Mouse (Mus musculus) MEL (cell line): Measurements from ENCODE around the gene Hcfc2. TPM values are rescaled to one million over a fixed set of nuclear protein-coding genes. Genes with fewer than 3 reads are reported as not detected.

Experiments
- DNase-seq: peaks from one replicate; pipeline ENCODE4 v3.0.0; 2011; ENCODE audit warnings: low read depth, low spot score
- H3K27ac ChIP-seq: 2 replicates; pipeline ENCODE4 v1.5.1; 2012; ENCODE audit warnings: low read depth, mild to moderate bottlenecking, control low read depth, low read length, moderate library complexity; ENCODE audit not compliant: control insufficient read depth
- H3K27me3 ChIP-seq, 2 experiments: fragments of 150-350 bp in 1 of 2; sonication (generic) in 1 of 2; 2 replicates each; pipeline ENCODE4 v1.6.1; 2012; ENCODE audit warnings: low read length in 2 of 2, mild to moderate bottlenecking in 2 of 2, improper control_type of control experiment in 1 of 2, moderate library complexity in 1 of 2; ENCODE audit not compliant: insufficient read depth in 2 of 2, control insufficient read depth in 1 of 2
- H3K36me3 ChIP-seq, 2 experiments: 2 replicates each; pipeline ENCODE4 v1.6.1; 2012 to 2014; ENCODE audit warnings: low read length in 2 of 2, improper control_type of control experiment in 1 of 2, inconsistent platforms in 1 of 2, mild to moderate bottlenecking in 1 of 2; ENCODE audit not compliant: insufficient read depth in 2 of 2, control insufficient read depth in 1 of 2
- H3K4me1 ChIP-seq, 2 experiments: fragments of 150-350 bp in 1 of 2; sonication (generic) in 1 of 2; 2 replicates each; pipeline ENCODE4 v1.6.1; 2012; ENCODE audit warnings: low read length in 2 of 2, improper control_type of control experiment in 1 of 2, mild to moderate bottlenecking in 1 of 2; ENCODE audit not compliant: insufficient read depth in 2 of 2, control insufficient read depth in 1 of 2
- H3K4me3 ChIP-seq, 2 experiments: fragments of 150-350 bp in 1 of 2; sonication (generic) in 1 of 2; 2 replicates each; pipeline ENCODE4 v1.5.1; 2012; ENCODE audit warnings: low read depth in 2 of 2, low read length in 2 of 2, mild to moderate bottlenecking in 2 of 2, moderate library complexity in 2 of 2, control low read depth in 1 of 2, improper control_type of control experiment in 1 of 2; ENCODE audit not compliant: control insufficient read depth in 1 of 2, insufficient read depth in 1 of 2
- H3K79me2 ChIP-seq: 2 replicates; pipeline ENCODE4 v1.6.1; 2012; ENCODE audit warnings: mild to moderate bottlenecking, low read length, moderate library complexity; ENCODE audit not compliant: control insufficient read depth, poor library complexity, insufficient read depth
- H3K9ac ChIP-seq: 2 replicates; pipeline ENCODE4 v1.6.1; 2012; ENCODE audit warnings: low read depth, mild to moderate bottlenecking, control low read depth, low read length, moderate library complexity; ENCODE audit not compliant: control insufficient read depth, poor library complexity, severe bottlenecking
- H3K9me3 ChIP-seq: fragments of 150-350 bp; sonication (generic); replicated peaks from 2 replicates; pipeline ENCODE4 v1.6.1; 2012; ENCODE audit warnings: mild to moderate bottlenecking, low read length, improper control_type of control experiment, moderate library complexity; ENCODE audit not compliant: insufficient read depth
- BHLHE40 ChIP-seq: IDR thresholded peaks from 2 replicates; pipeline ENCODE4 v1.6.1; 2012; ENCODE audit warnings: low read depth, mild to moderate bottlenecking, inconsistent platforms, low read length, improper control_type of control experiment, borderline replicate concordance
- CHD2 ChIP-seq: IDR thresholded peaks from 2 replicates; pipeline ENCODE4 v1.6.1; 2011; ENCODE audit warnings: low read length, improper control_type of control experiment
- E2F4 ChIP-seq: IDR thresholded peaks from 2 replicates; pipeline ENCODE4 v1.6.1; 2011; ENCODE audit warnings: low read depth, low read length, improper control_type of control experiment, borderline replicate concordance
- GABPA ChIP-seq: IDR thresholded peaks from 2 replicates; pipeline ENCODE4 v1.6.1; 2012; ENCODE audit warnings: low read depth, mild to moderate bottlenecking, inconsistent platforms, low read length, improper control_type of control experiment, moderate library complexity
- JUND ChIP-seq: IDR thresholded peaks from 2 replicates; pipeline ENCODE4 v1.6.1; 2011; ENCODE audit warnings: low read depth, mild to moderate bottlenecking, improper control_type of control experiment, low read length
- MAX ChIP-seq: IDR thresholded peaks from 2 replicates; pipeline ENCODE4 v1.6.1; 2011; ENCODE audit warnings: low read length, improper control_type of control experiment
- MXI1 ChIP-seq: IDR thresholded peaks from 2 replicates; pipeline ENCODE4 v1.6.1; 2011; ENCODE audit warnings: mild to moderate bottlenecking, low read depth, low read length, improper control_type of control experiment
- MYC ChIP-seq: IDR thresholded peaks from 2 replicates; pipeline ENCODE4 v1.6.1; 2011; ENCODE audit warnings: low read depth, mild to moderate bottlenecking, low read length, improper control_type of control experiment, moderate library complexity
- NELFE ChIP-seq: IDR thresholded peaks from 2 replicates; pipeline ENCODE4 v1.6.1; 2011; ENCODE audit warnings: low read depth, low read length, improper control_type of control experiment
- NRF1 ChIP-seq: IDR thresholded peaks from 2 replicates; pipeline ENCODE4 v1.6.1; 2014; ENCODE audit warnings: low read depth, mild to moderate bottlenecking, inconsistent platforms, low read length, improper control_type of control experiment, moderate library complexity; ENCODE audit not compliant: poor library complexity, insufficient read depth, severe bottlenecking
- POLR2AphosphoS2 ChIP-seq: IDR thresholded peaks from 2 replicates; pipeline ENCODE4 v1.6.1; 2011; ENCODE audit warnings: low read length, improper control_type of control experiment
- POLR2AphosphoS5 ChIP-seq: IDR thresholded peaks from 2 replicates; pipeline ENCODE4 v1.6.1; 2012; ENCODE audit warnings: low read depth, borderline replicate concordance, mild to moderate bottlenecking, inconsistent platforms, low read length, moderate library complexity, mixed read lengths
- RAD21 ChIP-seq: IDR thresholded peaks from 2 replicates; pipeline ENCODE4 v1.6.1; 2011; ENCODE audit warnings: mild to moderate bottlenecking, low read depth, low read length, improper control_type of control experiment
- SIN3A ChIP-seq: IDR thresholded peaks from 2 replicates; pipeline ENCODE4 v1.6.1; 2012; ENCODE audit warnings: low read length, improper control_type of control experiment, inconsistent platforms
- SMC3 ChIP-seq: IDR thresholded peaks from 2 replicates; pipeline ENCODE4 v1.6.1; 2011; ENCODE audit warnings: low read depth, low read length, improper control_type of control experiment
- TBP ChIP-seq: IDR thresholded peaks from 2 replicates; pipeline ENCODE4 v1.8.0; 2011; ENCODE audit warnings: low read depth, low read length, improper control_type of control experiment
- TCF12 ChIP-seq: IDR thresholded peaks from 2 replicates; pipeline ENCODE4 v1.6.1; 2014; ENCODE audit warnings: low read depth, mild to moderate bottlenecking, inconsistent platforms, low read length, improper control_type of control experiment, moderate library complexity
- USF2 ChIP-seq, 2 experiments: IDR thresholded peaks; 2 replicates each; pipeline ENCODE4 v1.6.1; 2011 to 2012; ENCODE audit warnings: improper control_type of control experiment in 2 of 2, low read length in 2 of 2, borderline replicate concordance in 1 of 2, inconsistent platforms in 1 of 2, low read depth in 1 of 2, mild to moderate bottlenecking in 1 of 2; ENCODE audit not compliant: insufficient read depth in 1 of 2
- ZC3H11A ChIP-seq: IDR thresholded peaks from 2 replicates; pipeline ENCODE4 v1.6.1; 2012; ENCODE audit warnings: low read depth, mild to moderate bottlenecking, inconsistent platforms, low read length, improper control_type of control experiment
- ZKSCAN1 ChIP-seq: IDR thresholded peaks from 2 replicates; pipeline ENCODE4 v1.6.1; 2012; ENCODE audit warnings: low read depth, mild to moderate bottlenecking, inconsistent platforms, low read length, improper control_type of control experiment, moderate library complexity
- ZMIZ1 ChIP-seq: IDR thresholded peaks from 2 replicates; pipeline ENCODE4 v1.6.1; 2012; ENCODE audit warnings: low read depth, mild to moderate bottlenecking, inconsistent platforms, low read length, improper control_type of control experiment, moderate library complexity
- ZNF384 ChIP-seq: IDR thresholded peaks from 2 replicates; pipeline ENCODE4 v1.6.1; 2012; ENCODE audit warnings: low read depth, mild to moderate bottlenecking, inconsistent platforms, low read length, improper control_type of control experiment
- polyA plus RNA-seq, 2 experiments: library from polyadenylated mRNA; stranded (reverse) in 1 of 2; unstranded in 1 of 2; fragments of >175 nt in 1 of 2; fragments of >200 nt in 1 of 2; gene quantifications; 2 replicates each; pipeline versions ENCODE4 v1.2.1 to v1.2.4; 2012; ENCODE audit warnings: low replicate concordance in 2 of 2, low read depth in 1 of 2; ENCODE audit not compliant: insufficient read length in 2 of 2, insufficient read depth in 1 of 2, missing spikeins in 1 of 2
- total RNA-seq: library from RNA; depleted of rRNA; stranded (reverse); fragments of 300-350 nt; gene quantifications from 2 replicates; pipeline ENCODE4 v1.2.3, GENCODE M21; 2012

The Hcfc2 gene
- total and polyA plus RNA-seq, 3 experiments = 20.9 to 21.0 TPM; not detected in 1

GRCm38 (mm10) chr10:82755213-82755890, 59.4 kb downstream of the Hcfc2 start:
- H3K4me1 ChIP-seq = peaks cover 0 to 8% of the 10 kb centered on the region in 2 experiments; a peak in 2 of 4 replicates
- TF ChIP-seq MXI1 (no peak), POLR2AphosphoS5 (no peak), SIN3A (no peak), RAD21 (no peak), BHLHE40 (no peak), MAX (no peak)
- H3K9me3 ChIP-seq = no peaks in the 10 kb centered on the region
- no peak for DNase-seq
- H3K27me3 ChIP-seq = no peaks in the 10 kb centered on the region
- peaks cover 3% of the 10 kb centered on the region; the same call in 1 of the 2 replicates for H3K79me2 ChIP-seq
- no peak overlapping the region for H3K9ac ChIP-seq
- H3K4me3 ChIP-seq = no peak overlapping the region
- H3K27ac ChIP-seq = no peak overlapping the region
- H3K36me3 ChIP-seq = peaks cover 7 to 40% of the 10 kb centered on the region in 2 experiments

GRCm38 (mm10) chr10:82756466-82756865, 60.5 kb downstream of the Hcfc2 start:
- Histone ChIP-seq H3K4me1 (peaks cover 0 to 18% of the 10 kb centered on the region in 2 experiments; a peak in 2 of 4 replicates), H3K9ac (no peak overlapping the region), H3K36me3 (peaks cover 18 to 37% of the 10 kb centered on the region in 2 experiments)

GRCm38 (mm10) chr10:82757341-82757740, 61.4 kb downstream of the Hcfc2 start:
- no peak overlapping the region for H3K4me3 ChIP-seq
- H3K9ac ChIP-seq = no peak overlapping the region
- H3K9me3 ChIP-seq = no peaks in the 10 kb centered on the region
- H3K4me1 ChIP-seq = peaks cover 0 to 22% of the 10 kb centered on the region in 2 experiments; a peak in 2 of 4 replicates
- H3K79me2 ChIP-seq = peaks cover 13% of the 10 kb centered on the region
- no peak overlapping the region for H3K27ac ChIP-seq
- peaks cover 22 to 37% of the 10 kb centered on the region in 2 experiments for H3K36me3 ChIP-seq
- TF ChIP-seq ZNF384 (no peak), POLR2AphosphoS5 (no peak), SMC3 (no peak), TBP (no peak), MAX (no peak), NELFE (no peak), ZMIZ1 (no peak), NRF1 (no peak), POLR2AphosphoS2 (no peak), E2F4 (no peak), GABPA (no peak), MYC (no peak), TCF12 (no peak)
- DNase-seq = no peak
- H3K27me3 ChIP-seq = no peaks in the 10 kb centered on the region

More at GRCm38 (mm10) chr10:82756466-82756865, 60.5 kb downstream of the Hcfc2 start:
- H3K9me3 ChIP-seq = no peaks in the 10 kb centered on the region
- no peak overlapping the region for H3K27ac ChIP-seq
- peaks cover 9% of the 10 kb centered on the region for H3K79me2 ChIP-seq
- H3K4me3 ChIP-seq = no peak overlapping the region
- TF ChIP-seq POLR2AphosphoS5 = no peak
- TF ChIP-seq USF2 (IDR thresholded peaks at IDR 0.05; ENCODE audit: borderline replicate concordance in 1 of 2, insufficient read depth in 1 of 2, low read depth in 1 of 2, low read length in 2 of 2) = no peak
- no peak for TF ChIP-seq TCF12
- no peak for TF ChIP-seq ZC3H11A
- no peak for TF ChIP-seq NELFE
- no peak for TF ChIP-seq NRF1
- no peak for TF ChIP-seq ZKSCAN1
- TF ChIP-seq MXI1 = no peak
- no peak for TF ChIP-seq POLR2AphosphoS2
- TF ChIP-seq CHD2 = no peak
- no peak for TF ChIP-seq JUND
- TF ChIP-seq, all 39 proteins: peak for 0
- no peak for DNase-seq
- H3K27me3 ChIP-seq = no peaks in the 10 kb centered on the region
